Mouse (Mus musculus) CD4-positive, CD25-positive, alpha-beta regulatory T cell, adult 4 months (primary cell): ENCODE data around the gene Ebf1. TPM values are rescaled to one million over a fixed set of nuclear protein-coding genes. Genes with fewer than 3 reads are reported as not detected.
"Not testable (repeated sequence)": the region's sequence is repeated elsewhere in the genome, so short reads cannot be mapped to it uniquely, and the experiment has no call there.

Experiments used
- ATAC-seq: one replicate; pipeline ENCODE4 v1.8.0; 2017
- polyA plus RNA-seq, 2 experiments: library from polyadenylated mRNA; unstranded; fragments of 100-300 nt; shearing (Covaris generic); gene quantifications; one replicate each; pipeline ENCODE4 v1.2.1; 2017

Gene Ebf1
- 1 to 10 TPM in 1 of 2 experiments, under 1 TPM in 1; 0.30 to 3.9 TPM for polyA plus RNA-seq

DNA sequence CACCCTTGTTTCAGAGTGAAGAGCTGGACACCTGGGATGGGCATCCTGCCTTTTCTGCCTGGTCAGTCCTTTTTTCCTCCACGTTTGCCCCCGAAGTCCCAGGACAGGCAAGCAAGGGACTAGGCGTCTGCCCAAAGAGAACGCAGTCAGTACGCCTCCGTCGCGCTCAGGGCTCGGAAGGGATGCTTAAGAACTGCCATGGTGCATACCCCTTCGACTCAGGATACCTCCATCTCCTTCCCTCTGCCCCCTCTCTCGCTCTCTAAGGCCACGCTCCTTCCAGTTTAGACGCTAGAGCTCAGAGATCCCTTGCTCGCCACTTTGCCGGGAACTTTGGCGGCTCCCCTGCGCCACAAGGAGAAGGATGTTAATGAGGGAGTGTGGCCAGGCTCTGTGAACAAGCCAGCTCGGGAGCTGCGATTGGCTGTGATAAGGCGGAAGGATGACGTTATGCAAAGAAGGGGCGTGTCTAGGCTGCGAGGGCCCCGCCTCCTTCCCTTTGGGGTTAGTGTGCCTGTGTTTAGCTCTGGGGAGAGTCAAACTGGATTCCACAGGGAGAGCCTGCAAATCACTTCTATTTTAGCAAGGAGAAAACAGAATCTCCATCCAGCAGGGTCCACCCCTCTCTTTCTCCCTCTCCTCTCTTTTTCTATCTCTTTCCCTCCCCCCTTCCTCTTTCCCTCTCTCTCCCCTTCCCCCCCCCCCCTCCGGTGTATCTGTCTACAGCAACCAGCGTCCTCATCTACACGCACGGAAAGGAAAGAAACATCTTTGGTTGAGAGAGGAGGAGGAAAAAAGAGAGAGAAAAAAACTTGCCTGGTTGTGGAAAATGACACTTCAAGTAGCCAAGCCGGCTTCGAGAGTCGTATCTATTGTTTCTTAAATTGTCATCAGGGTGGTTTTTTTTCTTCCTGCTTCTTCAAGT, at the start of gene Ebf1:
TSS of gene Ebf1 (plus strand) at position 530 of the 925 bp plus-strand sequence.
- peak; percentile 85 for ATAC-seq

DNA sequence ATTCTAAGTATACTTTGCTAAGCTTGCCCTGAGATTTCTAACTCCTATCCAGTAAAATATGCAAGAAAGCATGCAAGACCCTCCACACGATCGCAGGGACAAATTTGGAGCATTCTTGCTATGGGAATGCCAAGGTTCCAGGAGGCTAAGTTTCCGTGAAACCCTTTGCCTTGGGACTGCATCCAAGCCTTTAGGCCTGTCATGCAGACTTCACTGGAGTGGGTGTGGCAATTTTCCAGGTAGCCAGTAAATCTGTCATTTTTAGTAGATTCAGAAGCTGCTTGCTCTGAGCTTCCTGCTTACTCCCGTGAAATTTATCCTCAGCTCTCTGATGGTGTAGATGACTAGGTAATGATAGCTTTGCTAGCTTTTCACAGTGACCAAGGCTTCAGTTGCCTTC, 46.8 kb upstream of the Ebf1 start:
- ATAC-seq = not testable (repeated sequence)

DNA sequence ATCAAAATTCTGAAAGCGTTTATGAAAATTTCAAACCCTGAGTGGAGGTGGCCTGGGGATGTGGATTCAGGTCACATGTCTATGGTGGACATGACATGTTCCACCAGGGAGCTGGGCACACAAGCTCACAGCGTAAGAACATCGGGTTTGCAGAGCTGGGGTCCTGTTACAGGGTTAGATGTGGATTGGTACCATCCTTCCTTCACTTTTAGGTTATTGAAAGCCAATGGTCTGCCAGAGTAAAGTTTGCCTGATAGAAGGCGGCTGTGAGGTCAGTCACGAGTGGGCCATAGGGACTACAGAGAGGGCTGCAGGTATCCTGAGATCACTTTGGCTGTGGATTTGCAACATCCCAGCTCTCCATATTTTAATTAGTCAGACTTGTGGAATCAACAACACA, 44.3 kb upstream of the Ebf1 start:
- no peak for ATAC-seq

DNA sequence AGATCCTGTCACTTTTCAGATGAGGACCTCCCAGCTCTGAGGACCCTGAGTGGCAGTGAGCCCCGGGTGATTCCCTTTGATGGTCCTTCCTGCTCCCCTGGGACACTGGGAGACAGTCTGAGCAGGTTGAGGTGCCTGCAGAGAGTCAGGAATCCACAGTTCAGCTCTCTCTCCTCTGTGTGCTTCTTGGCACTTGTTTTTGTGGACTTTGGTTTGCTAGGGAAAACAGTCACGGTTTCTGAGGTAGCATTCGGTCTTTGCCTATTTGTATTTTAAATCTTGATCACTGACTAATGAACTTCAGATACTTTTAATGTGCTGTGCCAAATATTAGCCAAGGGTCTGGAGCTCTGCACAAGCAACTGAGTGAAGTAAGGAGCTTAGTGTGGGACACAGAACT, 43.7 kb upstream of the Ebf1 start:
- no peak for ATAC-seq

DNA sequence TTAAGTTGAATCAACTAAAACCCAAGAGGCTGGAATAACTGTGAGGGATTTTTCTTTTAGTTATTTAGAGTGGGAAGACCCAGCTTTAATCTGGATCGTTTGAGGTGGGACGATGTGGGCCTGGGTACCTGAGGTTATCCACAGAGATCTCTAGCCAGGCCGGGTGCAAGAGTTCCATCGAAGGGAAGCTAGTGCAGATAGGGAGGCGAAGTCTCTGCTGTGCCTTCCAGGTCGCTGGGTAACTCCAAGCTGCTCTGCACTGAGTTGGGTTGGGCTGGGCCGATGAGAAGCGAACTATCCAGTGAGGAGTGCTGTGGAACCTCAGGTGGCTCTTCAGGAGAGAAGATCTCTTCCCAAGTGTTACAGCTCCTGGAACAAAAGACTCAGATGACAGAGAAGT, 42.7 kb upstream of the Ebf1 start:
- ATAC-seq = no peak

DNA sequence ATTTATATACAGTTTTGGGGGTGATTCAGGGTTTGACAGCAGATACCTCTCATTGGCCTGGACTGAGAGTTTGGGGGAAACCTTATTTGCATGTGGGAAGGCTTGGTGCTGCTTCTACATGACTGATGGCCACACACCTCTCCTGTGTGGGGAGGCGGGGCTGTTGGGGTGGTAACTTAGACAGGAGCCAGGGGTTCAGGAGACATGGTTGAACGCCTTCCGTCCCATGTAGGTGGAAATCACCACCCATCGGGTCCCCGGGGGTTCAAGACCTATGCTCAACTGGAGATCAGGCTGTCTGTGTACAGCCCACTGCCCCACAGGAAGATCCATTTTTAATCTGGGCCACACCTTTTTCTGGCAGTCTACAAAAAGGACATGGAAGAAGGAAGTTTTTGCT, 42.3 kb upstream of the Ebf1 start:
- no peak for ATAC-seq

DNA sequence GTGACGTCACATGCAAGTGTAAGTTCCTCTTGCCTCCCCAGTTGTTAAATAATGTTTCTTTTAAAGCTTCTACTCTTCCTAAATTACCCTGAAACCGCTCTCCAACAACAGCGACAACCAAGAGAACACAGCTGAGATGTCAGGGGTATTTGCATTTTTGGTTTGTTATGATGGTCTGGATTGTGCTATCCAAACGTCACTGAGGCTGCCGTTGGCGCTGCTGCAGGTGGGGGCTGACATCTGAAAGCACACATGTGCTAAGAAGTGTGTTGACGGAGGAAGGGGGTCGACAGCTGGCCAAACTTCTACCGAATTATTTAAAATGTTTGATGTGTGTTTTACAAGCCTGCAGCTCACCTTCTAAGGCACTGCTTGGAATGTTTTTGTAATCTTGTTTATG, 39.2 kb upstream of the Ebf1 start:
- no peak for ATAC-seq

DNA sequence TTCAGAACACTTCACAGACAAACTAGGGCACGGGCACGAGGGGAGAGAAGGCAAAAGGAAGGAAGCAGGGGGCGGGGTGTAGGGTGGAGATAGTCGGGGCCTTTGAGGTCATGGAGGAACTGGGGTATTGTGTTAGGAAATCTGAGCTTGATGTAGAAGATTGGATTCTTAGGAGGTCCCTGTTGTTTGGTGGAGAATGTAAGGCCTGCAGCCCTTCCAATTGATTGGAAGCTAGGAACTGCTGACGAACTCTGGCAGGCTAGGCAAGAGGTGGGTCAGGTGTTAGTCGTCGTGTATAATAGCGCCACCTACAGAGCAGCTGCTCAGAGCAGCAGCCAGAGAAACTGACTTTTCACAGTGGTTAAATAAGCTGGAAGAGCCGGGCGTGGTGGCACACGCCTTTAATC, 35.8 kb upstream of the Ebf1 start:
- ATAC-seq = peak; percentile 89

DNA sequence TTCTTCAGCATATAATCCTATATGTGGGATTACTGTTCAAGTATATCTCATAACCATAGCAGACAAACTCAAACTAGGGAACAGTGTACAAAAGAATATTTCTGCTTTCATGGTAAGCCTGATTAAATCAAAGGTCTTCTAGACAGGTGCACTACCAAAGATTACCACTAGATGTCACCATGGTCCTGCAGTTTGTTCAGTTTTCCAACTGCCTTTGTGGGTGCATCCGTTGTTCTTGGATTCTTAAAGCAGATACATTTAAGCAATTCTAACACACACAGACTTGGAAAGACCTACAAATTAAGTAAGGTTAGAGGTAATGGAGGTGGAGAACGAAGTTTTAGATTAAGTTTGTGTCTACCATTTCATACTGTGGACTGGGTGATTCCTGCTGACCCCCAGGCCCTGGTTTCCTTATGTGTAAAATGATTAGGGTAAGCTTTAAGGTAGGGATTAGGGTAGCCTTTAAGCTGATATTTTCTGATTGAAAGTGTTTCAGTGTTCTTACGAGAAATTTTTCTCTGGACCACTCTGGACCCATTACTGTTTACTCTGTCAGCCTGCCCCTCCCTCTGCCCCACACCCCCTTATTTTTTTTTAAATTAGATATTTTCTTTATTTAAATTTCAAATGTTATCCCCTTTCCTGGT, 30.9 kb upstream of the Ebf1 start:
- peak; percentile 52 for ATAC-seq

DNA sequence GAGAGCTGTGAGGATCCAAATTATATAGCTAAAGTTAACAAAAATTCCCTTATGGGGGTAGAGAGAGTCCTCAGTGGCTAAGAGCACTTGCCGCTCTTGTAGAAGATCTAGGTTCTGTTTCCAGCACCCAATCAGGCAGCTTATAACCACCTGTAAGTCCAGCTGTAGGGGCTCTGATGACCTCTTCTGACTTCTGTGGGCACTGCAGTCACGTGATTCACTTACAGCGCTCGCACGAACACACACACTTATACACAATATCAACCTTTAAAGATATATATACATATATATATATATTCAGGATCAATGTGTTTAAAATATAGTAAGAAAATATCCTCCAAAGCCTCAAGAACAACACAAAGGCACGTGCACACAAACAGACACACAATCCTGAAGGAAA, 24.1 kb upstream of the Ebf1 start:
- ATAC-seq = no peak

DNA sequence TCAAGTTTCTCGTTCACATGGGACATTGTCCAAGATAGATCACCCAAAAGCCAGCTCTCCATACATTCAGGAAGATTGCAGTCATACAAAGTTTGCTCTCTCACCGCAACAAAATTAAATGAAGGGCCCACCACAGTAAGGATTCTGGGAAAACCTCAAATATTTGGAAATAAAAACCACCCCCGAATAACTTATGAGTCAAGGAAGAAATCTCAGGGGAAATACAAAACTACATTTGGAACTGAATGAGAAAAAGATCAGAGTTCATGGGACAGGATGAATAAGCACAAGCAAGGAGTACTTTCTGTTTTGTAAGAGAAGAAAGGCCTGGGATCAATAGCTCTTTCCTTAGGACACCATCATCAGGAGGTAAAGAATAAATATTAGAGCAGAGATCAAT, 22.3 kb upstream of the Ebf1 start:
- ATAC-seq = no peak

DNA sequence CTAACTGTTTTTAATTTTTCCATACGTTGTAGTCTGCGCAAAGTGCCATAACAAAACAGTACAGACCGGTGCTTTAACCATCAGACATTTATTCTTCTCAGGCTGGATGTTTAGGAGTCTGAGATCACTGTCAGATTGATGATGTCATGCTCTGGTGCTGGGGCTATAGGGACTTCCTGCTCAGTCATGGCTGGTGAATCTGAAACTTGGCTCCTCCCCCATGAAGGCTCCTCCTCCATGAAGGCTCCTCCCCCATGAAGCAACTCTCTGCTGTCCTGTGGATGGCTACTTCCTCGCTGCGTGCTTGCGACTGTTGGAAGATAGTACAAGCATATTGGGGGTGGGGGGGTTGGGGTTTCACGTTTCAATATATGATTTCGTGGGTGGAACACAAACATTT, 10.2 kb upstream of the Ebf1 start:
- ATAC-seq = no peak

DNA sequence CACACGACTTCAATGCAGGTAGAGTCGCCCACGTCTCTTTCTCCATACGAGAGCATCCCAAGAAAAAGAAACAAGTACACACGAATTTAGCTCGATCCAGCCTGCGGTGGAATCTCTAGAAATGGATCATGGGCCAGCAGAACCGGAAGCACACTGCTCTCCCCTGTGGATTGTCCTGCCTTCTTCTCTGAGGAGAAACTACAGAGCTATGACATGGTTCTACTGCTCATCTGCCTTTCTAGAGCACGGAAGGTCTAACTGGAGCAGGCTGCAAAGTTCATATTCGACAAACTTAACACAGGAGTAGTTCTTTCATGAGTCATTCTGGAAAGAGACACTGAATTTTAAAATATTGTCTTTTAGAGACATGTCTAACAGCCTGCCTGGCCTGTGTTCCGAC, 8.5 kb upstream of the Ebf1 start:
- ATAC-seq = no peak

DNA sequence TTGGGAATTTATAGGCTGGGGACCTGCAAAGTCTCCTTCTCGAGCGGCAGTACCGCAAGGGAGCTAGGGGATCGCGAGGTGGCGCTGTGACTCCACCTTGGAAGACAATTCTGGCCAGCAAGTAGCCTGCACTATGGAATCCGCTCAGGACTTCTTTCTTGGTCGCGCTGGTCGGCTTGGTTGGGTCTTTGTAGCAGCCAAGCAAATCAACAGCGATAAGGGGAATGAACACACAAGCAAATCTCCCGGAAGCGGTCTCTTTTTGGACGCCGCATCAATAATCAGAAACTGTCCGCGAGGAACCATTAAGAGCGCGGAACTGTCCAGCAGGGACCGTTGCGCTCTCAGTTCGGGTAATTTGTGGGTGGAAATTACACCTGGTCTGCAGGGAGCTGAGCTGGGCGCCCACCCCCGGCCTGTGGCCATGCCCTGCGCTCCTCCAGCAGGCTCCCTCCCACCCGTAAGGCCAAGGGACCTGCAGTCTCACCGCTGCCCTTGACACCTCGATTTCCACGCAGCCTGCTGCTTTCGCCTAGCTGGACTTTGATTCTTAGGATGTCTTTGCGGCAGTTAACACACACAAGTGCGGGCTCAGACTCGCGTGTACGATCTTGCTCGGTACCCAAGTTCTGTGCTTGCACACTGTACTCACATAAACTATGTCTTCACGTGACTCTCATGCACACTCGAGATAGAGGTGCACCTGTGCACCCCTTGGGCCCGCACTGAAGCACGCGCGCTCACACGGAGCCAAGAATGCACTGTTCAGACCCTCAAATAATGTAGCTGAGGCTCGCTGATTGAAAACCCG, 5.9 kb upstream of the Ebf1 start:
- peak; percentile 43 for ATAC-seq

DNA sequence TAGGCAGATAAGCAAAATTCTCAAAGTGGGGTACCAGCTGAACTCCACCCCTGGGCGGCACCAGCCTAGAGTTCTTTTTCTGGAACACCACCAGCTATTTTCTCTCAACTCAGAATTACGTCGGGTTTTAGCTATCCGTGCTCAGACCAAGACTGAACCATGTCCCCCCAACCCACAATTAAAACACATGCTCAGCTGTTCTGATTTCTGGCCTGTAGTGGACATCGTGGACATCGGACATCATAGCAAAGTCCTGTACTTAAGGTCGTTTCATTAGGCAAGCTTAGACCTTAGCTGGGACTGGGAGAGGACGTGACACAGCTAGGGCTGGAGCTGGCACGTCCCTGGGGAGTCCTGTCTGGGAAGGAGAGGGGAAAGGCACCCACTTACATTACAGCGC, 5.0 kb upstream of the Ebf1 start:
- ATAC-seq = no peak

DNA sequence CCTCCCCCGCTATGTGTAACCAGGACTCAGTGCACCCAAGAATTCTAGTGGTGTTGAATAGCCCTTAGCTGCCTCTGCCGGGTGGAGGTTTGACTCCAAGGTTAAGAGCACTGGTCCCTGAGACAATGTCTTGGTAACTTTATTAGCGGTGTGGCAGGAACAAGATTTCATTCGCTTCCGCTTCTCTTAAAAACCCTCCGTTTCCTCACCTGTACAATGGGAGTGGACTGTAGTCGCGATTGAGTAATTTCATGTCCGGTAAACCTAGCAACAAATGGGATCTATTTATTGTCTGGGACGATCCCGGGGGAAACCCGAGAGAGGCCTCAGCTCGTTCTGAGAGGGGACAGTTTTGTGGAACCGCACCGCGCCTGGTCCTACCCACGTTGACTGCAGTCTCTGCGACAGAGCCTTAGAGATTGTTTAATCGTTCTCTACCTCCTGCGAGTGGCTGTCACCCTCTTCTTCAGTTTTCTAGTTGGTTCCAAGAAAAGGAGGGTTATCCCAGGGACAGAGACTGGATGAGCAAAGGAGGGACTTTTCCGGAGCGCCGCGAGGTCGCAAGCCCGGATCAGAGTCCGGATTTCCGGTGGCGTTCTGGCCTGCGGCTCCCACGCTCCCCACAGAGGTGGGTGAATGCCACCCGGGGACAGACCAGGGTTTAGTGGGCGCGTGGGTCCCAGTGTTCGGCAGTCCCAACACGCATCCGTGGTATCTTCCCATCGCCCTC, 4.3 kb upstream of the Ebf1 start:
- ATAC-seq = no peak

DNA sequence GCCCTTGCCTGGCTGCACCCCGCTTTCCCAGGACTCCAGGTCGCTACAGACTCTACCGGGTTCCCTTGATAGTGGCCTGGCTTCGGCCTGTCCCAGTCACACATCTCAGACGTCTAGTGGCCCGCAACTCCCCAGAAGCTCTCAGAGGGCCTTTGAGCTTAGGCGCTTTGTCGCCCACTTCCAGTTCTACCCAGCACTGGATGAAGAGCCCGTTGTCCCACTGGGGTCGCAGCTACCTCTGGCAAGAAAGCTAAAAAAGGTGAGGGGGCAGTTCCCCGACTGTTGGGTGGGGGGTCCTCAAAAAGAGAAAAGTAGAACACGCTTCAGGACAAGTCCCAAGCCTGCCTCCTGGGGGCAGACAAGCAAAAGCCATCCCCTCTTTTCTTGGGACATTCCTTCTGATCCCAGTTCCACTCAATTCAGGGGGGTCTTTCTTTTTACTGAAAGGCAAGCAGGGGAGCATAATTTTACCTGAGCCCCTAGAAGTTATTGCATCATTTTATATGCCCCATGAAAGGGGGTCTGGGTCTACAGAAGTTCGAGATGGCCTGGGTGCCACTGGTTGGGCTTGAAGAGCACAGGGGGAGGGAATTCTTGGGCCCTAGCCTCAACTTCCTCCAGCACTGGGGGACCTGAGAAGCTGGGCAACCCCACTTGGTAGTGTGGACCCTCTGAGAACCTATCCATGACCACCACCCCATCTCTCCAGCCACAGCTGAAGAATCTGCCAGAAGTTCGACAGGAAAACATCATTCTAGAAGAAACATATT, 3.5 kb upstream of the Ebf1 start:
- no peak for ATAC-seq

DNA sequence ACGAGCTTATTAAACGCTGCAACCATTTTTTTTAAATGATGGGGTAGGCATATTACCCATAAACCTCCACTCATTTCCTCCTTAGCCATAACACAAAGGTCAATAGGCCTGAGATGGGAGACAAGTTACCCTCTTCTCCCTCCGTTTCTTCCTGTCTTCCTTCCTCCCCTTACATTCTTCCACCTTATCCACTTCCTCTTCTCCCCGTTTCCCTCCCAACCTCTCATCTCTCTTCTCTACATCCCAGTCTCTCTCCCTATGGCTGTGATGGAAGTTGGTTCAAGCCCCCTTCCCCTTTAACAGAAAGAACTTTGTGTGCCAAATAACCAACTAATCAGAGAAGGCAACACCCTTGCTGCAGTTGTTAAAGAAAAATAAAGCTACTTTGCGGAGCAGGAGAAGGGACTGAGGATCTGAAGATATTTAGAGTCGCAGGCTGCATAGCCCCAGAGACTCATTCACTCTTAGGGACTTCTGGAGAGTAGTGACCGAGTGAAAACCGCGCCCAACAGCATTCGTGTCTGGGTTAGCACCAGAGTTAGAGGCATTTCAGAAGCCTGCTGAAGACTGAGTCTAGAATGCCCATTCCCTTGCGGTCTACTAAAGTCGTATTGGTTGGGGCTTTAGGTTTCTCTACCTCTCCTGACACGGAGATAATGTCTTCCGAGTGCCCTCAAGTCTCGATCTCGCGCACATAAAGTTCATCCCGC, 884 bp upstream of the Ebf1 start:
- ATAC-seq = no peak

DNA sequence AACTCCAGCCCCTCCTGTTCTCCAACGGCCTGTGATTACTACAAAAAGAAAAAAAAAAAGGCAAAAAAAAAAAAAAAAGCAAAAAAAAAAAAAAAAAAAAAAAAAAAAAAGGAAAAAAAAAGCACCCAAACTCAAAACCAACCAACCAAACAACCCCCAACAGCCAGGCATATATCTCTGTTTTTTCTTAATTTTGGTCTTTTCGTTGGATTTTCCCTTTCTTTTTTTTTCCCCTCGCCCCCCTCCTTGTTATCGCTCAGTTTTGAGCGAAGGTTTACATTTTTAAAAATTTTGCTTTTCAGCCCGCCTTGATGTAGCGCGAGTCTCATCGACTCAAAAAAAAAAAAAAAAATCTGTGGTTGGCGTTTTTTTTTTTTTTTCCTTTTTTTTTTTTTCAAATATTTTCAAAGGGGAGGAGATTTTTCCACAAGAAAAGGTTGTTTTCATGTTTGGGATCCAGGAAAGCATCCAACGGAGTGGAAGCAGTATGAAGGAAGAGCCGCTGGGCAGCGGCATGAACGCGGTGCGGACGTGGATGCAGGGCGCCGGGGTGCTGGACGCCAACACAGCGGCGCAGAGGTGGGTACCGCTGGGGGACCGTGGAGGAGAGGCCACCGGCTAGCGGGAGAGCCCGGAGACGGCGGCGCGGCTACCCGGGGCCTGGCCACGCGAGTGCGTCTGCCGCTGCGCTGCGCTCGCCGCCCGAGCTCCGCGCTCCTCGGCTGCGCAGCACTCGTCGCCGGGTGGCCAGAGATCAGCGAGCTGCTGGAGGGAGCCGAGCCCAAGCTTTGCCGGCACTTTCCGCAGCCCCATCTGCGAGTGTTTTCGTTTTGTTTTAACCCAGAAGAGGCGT, 843 bp downstream of the Ebf1 start:
- ATAC-seq = no peak
